Mouse (Mus musculus) liver, adult 2 months (tissue): ENCODE data around the gene Atraid.

Experiments used
- CTCF ChIP-seq: fragments of 200-500 bp; IDR thresholded peaks from 2 replicates; pipeline ENCODE4 v1.5.1; 2011; ENCODE audit warnings: low read depth, low read length, control low read depth
- POLR2A ChIP-seq: fragments of 200-500 bp; IDR thresholded peaks from 2 replicates; pipeline ENCODE4 v1.6.1; 2011; ENCODE audit warnings: low read length, control low read depth; ENCODE audit not compliant: insufficient read depth; ENCODE audit errors: extremely low read depth

DNA sequence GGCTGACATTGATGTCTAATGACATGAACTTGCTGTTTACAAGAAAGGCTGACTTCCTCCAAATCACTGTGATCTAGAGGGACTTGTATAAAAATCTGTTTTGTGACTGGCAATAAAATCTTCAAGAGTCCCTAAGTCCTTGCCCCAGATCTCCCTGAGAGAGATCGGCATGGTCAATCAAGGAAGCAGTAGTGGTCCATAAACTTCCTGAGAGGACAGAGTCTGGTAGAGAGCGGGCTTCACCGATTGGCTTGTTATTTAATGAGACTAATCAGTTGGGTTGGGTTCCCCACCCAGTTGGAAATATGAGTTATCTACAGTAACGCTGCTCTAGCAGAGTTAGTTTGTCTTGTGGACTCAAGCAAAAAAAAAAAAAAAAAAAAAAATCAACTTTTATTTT, 17.2 kb upstream of the Atraid start:
- no peak for TF ChIP-seq CTCF
- no peak for TF ChIP-seq POLR2A
